Mouse (Mus musculus): Measurements from ENCODE around the gene Slit3.

- TF ChIP-seq CTCF (IDR thresholded peaks at IDR 0.05; ENCODE audit: low read depth, low read length) (no peak), GATA1 (IDR thresholded peaks at IDR 0.05; ENCODE audit: borderline replicate concordance, low read length) (no peak), GATA2 (IDR thresholded peaks at IDR 0.05; ENCODE audit: borderline replicate concordance, low read depth, low read length) (no peak), TAL1 (conservative IDR thresholded peaks at IDR 0.05; ENCODE audit: low read depth, low read length) (no peak)
Observed at GRCm38 (mm10) chr11:35305111-35305510, 184.1 kb downstream of the Slit3 start.

Data from G1E (cell line).